Mouse (Mus musculus) embryonic stem cell, embryonic (primary cell): ENCODE measurements around the gene Zhx3.

ENCODE experiments used
- CTCF ChIA-PET, 4 experiments: fragments of 300-600 bp in 2 of 4; fragments of 350-600 bp in 2 of 4; sonication (Branson Sonifier 250); formaldehyde crosslinking; loops; one replicate each; lab custom pipeline; 2022; ENCODE audit warnings: inconsistent platforms in 2 of 4; lab: Charles Lee
- POLR2A ChIA-PET, 4 experiments: fragments of 300-600 bp in 2 of 4; fragments of 350-600 bp in 2 of 4; sonication (Branson Sonifier 250); formaldehyde crosslinking; loops; one replicate each; lab custom pipeline; 2022; ENCODE audit warnings: antibody characterized with exemption in 4 of 4, inconsistent platforms in 1 of 4; lab: Charles Lee

Zhx3 gene

DNA sequence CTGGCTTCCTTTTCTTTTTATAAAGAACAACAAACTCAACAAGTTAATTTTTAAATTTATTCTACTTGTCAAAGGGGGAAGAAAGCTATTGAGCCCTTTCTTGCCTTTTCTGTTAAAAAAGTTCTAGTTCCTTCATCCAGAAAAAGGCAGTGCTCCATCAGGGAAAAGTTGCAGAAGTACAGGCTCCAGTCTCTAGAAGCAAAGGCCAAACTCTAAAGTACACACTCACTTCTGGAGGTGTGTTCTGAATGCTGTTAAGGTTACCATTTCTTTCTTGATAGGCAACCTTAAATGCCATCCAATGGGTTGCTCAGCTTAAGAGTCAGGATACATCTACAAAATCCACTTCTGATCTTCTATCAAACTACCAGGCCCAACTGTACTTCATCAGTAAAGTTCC lies 83.1 kb downstream of the Zhx3 start:
- ChIA-PET CTCF (interaction anchor here in 1 of 4 experiments (0.5 to 0.6 kb wide), 2 partner anchors 66 to 1873 kb away, joined by 3 to 12 read pairs; no protein-coding TSS in a partner anchor), POLR2A (no interaction called here)

DNA sequence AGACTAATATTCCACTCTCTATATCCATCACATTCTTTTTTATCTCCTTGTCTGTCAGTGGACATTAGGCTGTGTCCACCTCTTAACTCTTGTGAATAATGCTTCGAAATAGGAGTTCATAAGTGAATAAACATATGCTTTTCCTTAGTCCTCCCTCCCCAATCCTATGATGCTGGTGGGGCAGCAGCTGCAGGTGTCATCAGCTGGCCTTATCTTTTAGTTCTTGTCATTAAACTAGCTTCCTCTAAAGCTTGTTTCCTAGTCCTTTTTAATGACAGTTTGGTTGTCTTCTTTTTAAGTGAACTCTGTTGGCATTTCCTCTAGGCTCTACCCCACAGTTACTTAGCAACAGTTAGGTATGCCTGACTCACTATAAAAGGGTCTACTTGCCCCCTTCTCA lies 83.8 kb downstream of the Zhx3 start:
- ChIA-PET CTCF (interaction anchor here in 1 of 4 experiments (0.5 kb wide), 1 partner anchor 1873 kb away, joined by 3 read pairs; no protein-coding TSS in a partner anchor), POLR2A (interaction anchor here in 1 of 4 experiments (0.5 kb wide), 1 partner anchor 1142 kb away, joined by 4 read pairs; no protein-coding TSS in a partner anchor)

DNA sequence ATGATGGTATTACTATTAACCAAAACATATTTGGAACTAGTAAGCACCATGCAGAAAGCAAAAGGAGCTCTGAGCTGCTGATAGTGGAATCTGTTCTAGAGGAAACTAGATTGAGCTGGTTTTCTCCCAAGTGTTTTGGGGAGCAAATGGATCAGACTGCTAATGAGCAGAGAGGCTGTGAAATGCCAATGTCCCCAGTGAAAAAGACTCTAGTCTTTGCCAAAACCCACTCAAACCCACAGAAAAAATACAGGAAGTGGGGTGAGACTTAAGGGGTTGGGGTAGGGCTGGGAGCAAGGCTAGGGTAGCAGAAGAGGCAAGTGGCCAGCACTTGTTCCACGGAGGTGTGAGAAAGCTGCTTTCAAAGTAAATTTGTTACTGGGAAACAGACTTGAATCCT lies 86.5 kb downstream of the Zhx3 start:
- CTCF ChIA-PET, result no interaction called here

DNA sequence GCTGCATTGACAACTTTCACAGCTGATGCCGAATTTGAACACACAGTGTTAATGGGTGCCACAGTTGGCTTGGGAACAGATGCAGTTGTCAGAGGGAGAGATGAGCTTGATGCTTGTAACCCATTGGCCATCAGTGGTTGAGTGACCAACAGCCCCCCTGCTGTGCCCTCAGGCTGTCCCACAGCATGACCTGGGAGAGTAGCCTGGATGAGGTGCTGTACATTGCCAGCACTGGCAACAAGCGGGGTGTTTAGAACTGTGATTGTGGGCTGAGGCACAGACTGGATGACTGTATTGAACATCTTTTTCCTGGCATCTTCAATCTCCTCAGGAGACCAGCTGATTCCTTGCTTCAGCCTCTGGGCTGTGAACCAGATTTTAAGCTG lies 92.0 kb downstream of the Zhx3 start:
- ChIA-PET CTCF (interaction anchor here in 1 of 4 experiments (0.6 kb wide), 1 partner anchor 20 kb away, joined by 3 read pairs; no protein-coding TSS in a partner anchor), POLR2A (no interaction called here)

More for the DNA sequence above, 86.5 kb downstream of the Zhx3 start:
- POLR2A ChIA-PET, result no interaction called here

DNA sequence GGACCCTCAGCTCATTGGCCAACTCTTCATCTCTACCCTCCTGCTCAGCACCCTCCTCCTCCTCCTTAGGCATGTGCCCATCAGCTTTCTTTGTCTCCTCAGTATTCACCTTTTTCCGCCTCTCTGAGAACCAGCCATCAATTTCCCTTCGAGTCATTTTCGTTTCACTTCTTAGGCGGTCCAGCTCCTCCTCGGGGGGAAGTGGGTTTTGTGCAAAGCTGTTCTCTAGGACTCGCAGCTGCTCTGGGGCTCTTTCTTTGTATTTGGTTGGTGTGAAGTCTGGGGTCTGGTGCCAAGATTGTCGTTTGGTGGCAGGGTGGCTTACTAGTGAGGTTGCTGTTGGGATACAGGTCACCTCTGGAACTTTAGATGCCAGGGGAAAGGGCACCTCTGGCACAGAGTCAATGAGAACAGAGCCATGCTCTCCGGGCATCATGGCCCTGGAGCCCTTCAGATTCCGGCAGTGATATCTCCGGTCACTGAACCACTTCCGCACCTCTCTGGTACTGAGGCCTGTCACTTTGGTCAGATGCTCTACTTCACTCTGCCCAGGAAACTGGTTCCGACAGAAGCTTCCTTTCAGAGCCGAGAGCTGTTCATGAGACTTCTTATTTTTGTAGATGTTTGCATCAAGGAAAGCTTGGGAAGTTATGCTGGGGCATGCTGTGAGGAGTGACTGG lies 92.5 kb downstream of the Zhx3 start:
- ChIA-PET POLR2A (interaction anchor here in 1 of 4 experiments (0.6 to 0.8 kb wide), 2 partner anchors 11 to 13 kb away, joined by 3 to 4 read pairs; no protein-coding TSS in a partner anchor), CTCF (interaction anchor here in 2 of 4 experiments (0.6 to 1.5 kb wide), 2 partner anchors 20 to 105 kb away, joined by 3 read pairs; no protein-coding TSS in a partner anchor)

DNA sequence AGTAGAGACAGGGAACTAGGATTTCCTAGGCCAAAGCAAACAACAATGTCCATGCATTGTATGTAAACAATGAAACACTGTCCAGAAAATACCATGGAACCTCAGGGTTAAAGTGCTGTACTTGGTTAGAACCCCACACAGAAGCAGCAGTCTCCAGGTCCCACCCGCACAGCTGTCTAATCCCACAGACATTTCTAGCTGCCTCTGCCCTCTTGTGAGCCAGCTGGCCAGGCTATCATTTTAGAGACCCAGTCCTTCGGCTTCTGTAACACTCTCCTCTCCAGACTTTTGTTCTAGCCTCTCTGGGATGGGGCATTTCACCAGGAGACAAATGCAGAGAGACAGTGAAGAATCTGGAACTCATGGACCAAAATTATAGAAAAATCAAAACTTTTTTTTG lies 94.8 kb downstream of the Zhx3 start:
- ChIA-PET POLR2A (no interaction called here), CTCF (no interaction called here)

DNA sequence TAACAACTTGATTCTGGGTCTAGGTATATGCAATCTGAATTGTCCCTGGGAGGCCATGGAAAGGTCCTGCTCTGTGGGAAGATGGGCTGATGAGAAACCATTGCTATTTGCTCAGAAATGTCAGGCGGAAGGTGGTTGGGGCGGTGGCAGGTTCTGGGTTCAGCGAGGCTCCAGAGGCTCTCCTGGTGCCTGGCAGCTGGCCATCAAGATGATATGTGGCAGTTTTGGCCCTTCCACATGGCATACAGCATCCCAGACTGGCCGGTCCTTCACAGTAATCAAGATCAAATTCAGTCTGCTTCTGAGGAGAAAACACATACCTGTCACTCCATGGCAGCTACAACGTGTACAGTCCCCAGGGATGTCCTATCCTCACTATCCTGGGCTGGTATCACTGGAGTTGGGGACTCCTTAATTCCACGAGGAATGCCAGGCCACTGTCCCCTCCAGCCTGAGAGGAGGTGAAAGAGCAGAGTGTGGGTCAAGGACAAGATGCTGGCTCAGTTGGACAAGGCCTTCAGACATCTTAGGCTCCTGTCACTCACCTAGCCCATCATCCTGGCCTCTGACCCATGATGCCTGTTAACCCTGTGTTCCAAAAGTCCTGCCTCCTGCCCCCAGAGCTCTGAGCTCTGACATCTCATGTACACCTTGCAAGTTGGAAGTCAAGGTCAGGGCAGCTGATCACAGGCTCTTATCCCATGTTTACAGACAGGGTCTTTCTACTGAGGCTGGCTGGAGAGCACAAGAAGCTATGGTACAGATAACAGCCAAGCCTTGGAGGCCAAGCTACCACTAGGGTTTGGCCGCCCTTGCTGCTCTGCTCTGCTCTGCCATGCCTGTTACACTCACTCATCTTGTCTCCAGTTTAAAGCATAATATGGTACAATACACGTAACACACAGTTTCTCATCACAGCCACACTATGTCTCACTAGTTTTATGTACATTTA lies 101.2 kb downstream of the Zhx3 start:
- CTCF ChIA-PET, result interaction anchor here in 1 of 4 experiments (0.6 kb wide), 1 partner anchor 144 kb away, joined by 3 read pairs; no protein-coding TSS in a partner anchor
- POLR2A ChIA-PET, result interaction anchor here in 1 of 4 experiments (0.6 to 1.3 kb wide), 2 partner anchors 27 to 939 kb away, joined by 3 to 5 read pairs; no protein-coding TSS in a partner anchor

DNA sequence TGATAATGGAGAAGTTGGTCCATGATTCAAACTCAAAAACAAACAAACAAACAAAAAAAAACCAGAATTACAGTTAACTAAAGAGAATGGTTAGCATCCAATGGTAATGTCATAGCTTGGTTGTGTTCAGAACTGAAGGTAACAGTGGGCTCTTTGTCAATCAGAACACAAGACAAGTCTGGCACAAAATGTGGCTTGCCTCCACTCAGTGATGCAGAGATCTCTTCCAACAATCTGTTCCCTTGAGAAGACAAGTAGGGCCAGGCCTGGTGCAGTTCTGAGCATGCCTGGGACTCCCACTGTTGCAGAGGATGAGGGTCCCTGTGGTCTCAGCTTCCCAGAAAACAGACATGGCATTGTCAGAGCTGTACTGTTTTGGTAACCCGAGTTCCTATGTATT lies 101.9 kb downstream of the Zhx3 start:
- ChIA-PET POLR2A (interaction anchor here in 1 of 4 experiments (1.1 to 1.3 kb wide), 2 partner anchors 12 to 27 kb away, joined by 3 to 4 read pairs; no protein-coding TSS in a partner anchor), CTCF (no interaction called here)

DNA sequence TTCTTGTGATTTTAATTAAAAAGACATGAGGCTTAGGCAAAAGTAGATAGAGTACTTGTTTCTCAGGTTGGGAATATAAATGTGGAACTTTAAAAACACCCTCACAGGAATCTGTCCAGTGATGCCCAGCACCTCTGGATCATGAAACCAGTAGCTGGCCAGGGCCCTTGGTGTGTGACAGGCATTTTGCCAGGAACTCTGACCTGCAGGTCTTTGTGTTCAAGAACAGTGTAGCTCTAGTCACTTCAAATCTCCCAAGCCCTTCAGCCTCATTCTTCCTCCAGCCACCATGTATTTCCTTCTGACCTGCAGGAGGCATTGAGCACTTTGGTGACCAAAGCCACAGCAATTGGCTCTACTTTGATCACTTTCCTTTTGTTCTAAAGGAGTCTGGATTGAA lies 102.4 kb downstream of the Zhx3 start:
- ChIA-PET CTCF (no interaction called here), POLR2A (interaction anchor here in 1 of 4 experiments (1.1 to 1.3 kb wide), 3 partner anchors 11 to 49 kb away, joined by 3 to 4 read pairs (median 3); no protein-coding TSS in a partner anchor)

DNA sequence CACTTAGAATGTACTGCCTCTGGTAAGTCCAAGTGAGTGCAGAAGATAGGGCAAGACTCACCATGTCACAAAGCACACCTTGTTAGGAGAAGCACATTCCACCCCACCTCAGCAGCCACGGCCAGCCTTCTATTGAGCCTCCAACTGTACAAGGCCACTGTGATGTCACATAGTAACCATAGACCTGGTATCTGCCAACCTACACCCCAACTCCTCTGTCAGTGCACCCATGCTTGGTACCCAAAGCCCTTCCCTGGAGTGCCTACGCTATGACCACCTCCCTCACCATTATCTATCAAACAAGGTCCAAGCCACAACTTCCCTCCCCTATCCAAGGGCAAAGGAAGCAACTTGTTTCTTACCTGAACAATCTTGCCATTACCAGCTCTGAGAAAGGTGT lies 103.8 kb downstream of the Zhx3 start:
- ChIA-PET POLR2A (interaction anchor here in 2 of 4 experiments (0.6 to 1.5 kb wide), 3 partner anchors 10 to 203 kb away, joined by 3 read pairs; no protein-coding TSS in a partner anchor), CTCF (no interaction called here)

DNA sequence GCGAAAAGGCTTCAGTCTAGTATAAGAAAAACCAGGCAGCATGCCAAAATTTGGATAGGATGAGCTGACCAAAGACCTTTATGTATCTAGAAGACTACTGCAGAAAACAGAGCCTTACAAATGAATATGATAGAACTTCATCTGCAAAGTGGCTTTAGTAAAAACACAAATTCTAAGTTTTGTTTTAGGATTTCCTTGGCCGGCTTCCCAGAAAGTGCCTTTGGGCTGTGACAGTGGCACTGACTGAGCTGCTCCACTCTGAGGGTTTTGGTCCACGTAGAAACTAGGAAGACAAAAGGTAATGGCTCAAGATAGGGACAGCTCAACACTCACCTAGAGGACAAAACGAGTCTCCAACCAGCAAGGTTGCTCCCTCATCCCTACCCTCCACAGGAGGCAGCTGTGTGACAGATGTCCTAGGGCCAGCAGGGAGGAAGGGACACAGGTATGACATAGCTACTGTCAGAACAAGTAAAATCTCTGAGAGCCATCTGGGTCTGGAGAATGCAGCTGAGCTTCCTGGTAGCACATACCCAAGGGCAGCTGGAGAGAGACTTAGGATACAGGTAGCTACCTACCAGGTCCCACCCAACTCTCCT lies 104.6 kb downstream of the Zhx3 start:
- ChIA-PET POLR2A (interaction anchor here in 2 of 4 experiments (0.6 to 1.5 kb wide), 4 partner anchors 11 to 56 kb away, joined by 3 read pairs; no protein-coding TSS in a partner anchor), CTCF (interaction anchor here in 3 of 4 experiments (0.6 to 1.9 kb wide), 3 partner anchors 24 to 371 kb away, joined by 3 to 5 read pairs (median 4); no protein-coding TSS in a partner anchor)

DNA sequence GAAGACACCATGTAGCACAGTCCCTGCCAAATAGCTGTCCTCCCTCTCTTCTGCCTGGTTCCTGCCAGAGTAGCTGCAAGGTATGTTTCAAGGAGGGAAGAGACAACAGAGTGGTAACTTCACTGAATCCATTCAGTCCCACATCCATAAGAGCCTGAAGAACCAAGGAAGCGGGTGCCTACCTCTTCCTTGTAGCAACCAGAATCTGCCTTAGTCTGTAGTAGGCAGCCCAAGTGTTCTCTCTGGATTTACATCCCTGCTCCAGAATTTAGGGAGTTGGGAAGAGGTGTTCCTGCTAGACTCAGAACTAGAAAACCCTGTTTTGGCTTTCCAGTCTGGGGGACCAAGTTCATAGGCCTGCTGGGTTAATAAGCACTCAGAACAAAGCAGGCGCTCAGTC lies 105.6 kb downstream of the Zhx3 start:
- CTCF ChIA-PET, result interaction anchor here in 2 of 4 experiments (1.1 to 1.9 kb wide), 2 partner anchors 23 kb away, joined by 3 to 4 read pairs; no protein-coding TSS in a partner anchor
- POLR2A ChIA-PET, result interaction anchor here in 1 of 4 experiments (0.7 to 1.0 kb wide), 2 partner anchors 9 to 13 kb away, joined by 3 read pairs; no protein-coding TSS in a partner anchor

DNA sequence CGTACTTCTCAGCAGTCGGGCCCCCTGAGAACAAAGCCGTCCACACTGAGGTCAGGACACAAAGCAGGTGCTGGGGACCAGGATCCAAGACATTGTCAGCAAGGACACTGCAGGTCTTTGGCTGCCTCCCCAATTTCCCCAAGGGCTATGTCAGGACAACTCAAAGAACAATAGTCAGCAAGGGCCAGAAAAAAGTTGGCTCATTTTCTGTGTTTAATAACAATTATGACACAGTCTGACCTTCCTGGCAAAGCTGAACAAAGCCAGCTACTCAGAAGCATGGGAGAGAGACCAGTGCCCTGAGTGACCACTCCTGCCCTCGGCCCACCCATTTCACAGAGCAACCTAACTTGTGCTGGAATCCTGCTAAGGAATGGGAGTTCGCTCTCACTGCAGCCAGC lies 106.4 kb downstream of the Zhx3 start:
- POLR2A ChIA-PET, result no interaction called here
- CTCF ChIA-PET, result no interaction called here

DNA sequence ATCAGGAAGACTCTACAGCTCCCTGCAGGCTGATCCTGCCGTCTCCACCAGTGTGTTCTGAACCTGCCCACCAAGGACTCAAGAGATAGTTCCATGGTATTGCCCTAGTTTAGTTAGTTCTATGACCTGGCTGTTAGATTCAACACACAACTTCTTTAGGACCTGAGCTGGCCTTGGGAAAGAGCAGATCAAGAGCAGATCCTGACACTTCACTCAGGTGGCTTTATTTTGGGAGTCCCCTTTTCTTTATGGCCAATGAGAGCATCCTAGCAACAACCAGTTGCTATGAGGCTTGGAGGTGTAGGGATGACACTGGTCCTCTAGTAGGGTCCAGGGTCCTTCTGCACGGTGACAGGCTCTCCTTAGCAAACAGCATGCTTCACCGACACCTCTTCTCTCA lies 107.7 kb downstream of the Zhx3 start:
- ChIA-PET POLR2A (interaction anchor here in 1 of 4 experiments (0.6 kb wide), 1 partner anchor 40 kb away, joined by 3 read pairs; no protein-coding TSS in a partner anchor), CTCF (no interaction called here)

DNA sequence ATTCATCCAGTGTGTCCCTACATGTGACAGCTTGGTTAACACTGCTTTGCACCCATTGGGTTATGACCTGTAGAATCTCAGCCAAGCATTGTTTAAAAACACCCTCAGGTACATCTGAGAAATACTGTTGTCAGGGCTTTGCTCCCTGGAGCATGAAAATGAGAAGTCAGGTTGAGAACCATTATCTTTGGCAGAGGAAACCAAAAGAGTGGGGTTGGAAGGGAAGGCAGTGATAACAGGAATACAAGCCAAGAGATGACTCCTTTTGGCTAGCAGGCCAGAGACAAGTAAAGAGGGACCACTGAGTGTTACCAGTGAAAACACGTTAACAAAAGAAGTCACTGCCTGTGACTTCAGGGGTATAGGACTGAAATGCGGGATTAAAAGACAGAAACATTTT lies 108.4 kb downstream of the Zhx3 start:
- ChIA-PET POLR2A (no interaction called here), CTCF (no interaction called here)

DNA sequence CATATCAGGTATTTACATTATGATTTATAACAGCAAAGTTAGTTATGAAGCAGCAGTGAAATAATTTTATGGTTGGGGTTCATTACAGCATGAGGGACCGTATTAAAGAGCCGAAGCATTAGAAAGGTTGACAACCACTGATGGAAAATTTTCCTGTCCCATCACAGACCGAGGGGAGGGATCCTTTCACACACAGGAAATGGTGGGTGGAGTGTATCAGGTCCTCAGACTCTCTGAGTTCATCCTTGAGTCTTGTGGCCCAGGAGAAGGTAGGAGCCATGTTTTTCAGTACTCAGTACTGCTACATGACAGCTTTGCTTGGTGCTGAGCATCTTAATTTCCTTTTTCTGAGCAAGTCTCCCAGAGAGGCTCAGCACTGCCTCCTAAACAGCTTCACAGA lies 109.0 kb downstream of the Zhx3 start:
- POLR2A ChIA-PET, result no interaction called here

DNA sequence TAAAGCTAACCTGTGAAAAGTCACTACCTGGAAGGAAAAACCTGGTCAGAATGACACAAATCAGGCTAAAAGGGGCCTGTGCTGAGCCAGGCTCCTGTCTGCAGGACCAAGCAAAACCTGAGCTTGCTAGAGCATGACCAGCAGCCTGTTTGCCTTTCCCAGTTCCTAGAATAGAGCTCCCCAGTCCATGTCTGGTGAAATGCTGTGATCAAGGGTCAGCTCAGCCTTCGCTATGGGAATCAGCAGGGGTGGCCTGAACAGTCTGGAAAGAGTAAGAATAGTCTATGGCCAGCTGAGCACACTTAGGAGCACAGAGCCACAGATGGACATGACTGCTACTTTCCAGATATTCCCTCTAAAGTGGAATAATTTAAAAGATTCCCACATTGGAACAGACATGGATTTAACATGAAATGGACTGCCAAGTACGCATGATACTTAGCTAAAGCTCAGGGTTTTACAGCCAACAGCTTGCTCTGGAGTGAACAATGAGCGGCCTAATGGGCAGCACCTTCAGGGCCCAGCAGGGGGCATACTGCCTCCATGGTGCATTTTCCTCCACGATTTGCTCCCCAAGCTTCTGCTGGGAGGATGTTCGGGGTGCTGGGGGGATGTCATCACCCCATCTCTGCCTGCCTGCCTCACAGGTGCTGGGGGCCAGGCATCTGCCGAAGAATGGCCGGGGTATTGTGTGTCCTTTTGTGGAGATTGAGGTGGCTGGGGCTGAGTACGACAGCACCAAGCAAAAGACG lies 112.2 kb downstream of the Zhx3 start:
- POLR2A ChIA-PET, result interaction anchor here in 2 of 4 experiments (0.6 to 1.8 kb wide), 4 partner anchors 11 to 659 kb away, joined by 3 to 6 read pairs (median 3); no protein-coding TSS in a partner anchor
- CTCF ChIA-PET, result interaction anchor here (0.7 to 3.2 kb wide), 12 partner anchors 13 to 159 kb away, joined by 3 to 14 read pairs (median 3); partner anchors contain the start of gene Zhx3 (in 1 of the 4)

More for the DNA sequence above, 109.0 kb downstream of the Zhx3 start:
- CTCF ChIA-PET, result no interaction called here
